Mouse (Mus musculus): ENCODE measurements at regions not wholly inside any gene's neighbourhood (a gene's known extent, or its start where the extent isn't known, plus 50 kb on each side); places are given as distances from the start of the nearest gene placed in this dataset.
"Not testable (repeated sequence)": the region's sequence is repeated elsewhere in the genome, so short reads cannot be mapped to it uniquely, and the experiment has no call there.

GRCm38 (mm10) chr5:134848981-134849380, 57.6 kb downstream of the Tmem270 start:
- DNase-seq: no peak

- no peak for DNase-seq
These were observed 58.0 kb downstream of the Tmem270 start for GRCm38 (mm10) chr5:134848571-134848970.

GRCm38 (mm10) chr5:134845416-134845815, 61.1 kb downstream of the Tmem270 start:
- no peak for DNase-seq

- not testable (repeated sequence) for DNase-seq
These were observed 62.3 kb downstream of the Tmem270 start for GRCm38 (mm10) chr5:134844216-134844615.

GRCm38 (mm10) chr5:134841205-134841980, 65.1 kb downstream of the Tmem270 start:
- DNase-seq: no peak

- DNase-seq: no peak
These were observed 70.0 kb downstream of the Tmem270 start for GRCm38 (mm10) chr5:134836489-134836888.

- DNase-seq: no peak
These were observed 73.6 kb downstream of the Tmem270 start for GRCm38 (mm10) chr5:134832896-134833295.

- DNase-seq: no peak
These were observed 70.5 kb upstream of the Eln start for GRCm38 (mm10) chr5:134817671-134818070.

GRCm38 (mm10) chr5:134809121-134809520, 62.0 kb upstream of the Eln start:
- no peak for DNase-seq

GRCm38 (mm10) chr5:134804291-134805049, 57.3 kb upstream of the Eln start:
- peak; percentile 9 to 31 for DNase-seq

GRCm38 (mm10) chr5:134802161-134802719, 55.1 kb upstream of the Eln start:
- DNase-seq: no peak

GRCm38 (mm10) chr5:134800481-134800880, 53.4 kb upstream of the Eln start:
- no peak for DNase-seq

GRCm38 (mm10) chr5:134799911-134800310, 52.8 kb upstream of the Eln start:
- no peak for DNase-seq

- no peak for DNase-seq
These were observed 50.6 kb upstream of the Eln start for GRCm38 (mm10) chr5:134797688-134798094.
